Mouse (Mus musculus) embryo, embryonic 11 days (tissue): ENCODE measurements around the gene C87436.
A peak's percentile ranks its signal among the peaks of the same experiment; 100 is the strongest.
"Not testable (repeated sequence)": the region's sequence is repeated elsewhere in the genome, so short reads cannot be mapped to it uniquely, and the experiment has no call there.

ENCODE experiments used
- DNase-seq: peaks from one replicate; pipeline ENCODE4 v3.0.0-alpha.2; 2015

The C87436 gene

DNA sequence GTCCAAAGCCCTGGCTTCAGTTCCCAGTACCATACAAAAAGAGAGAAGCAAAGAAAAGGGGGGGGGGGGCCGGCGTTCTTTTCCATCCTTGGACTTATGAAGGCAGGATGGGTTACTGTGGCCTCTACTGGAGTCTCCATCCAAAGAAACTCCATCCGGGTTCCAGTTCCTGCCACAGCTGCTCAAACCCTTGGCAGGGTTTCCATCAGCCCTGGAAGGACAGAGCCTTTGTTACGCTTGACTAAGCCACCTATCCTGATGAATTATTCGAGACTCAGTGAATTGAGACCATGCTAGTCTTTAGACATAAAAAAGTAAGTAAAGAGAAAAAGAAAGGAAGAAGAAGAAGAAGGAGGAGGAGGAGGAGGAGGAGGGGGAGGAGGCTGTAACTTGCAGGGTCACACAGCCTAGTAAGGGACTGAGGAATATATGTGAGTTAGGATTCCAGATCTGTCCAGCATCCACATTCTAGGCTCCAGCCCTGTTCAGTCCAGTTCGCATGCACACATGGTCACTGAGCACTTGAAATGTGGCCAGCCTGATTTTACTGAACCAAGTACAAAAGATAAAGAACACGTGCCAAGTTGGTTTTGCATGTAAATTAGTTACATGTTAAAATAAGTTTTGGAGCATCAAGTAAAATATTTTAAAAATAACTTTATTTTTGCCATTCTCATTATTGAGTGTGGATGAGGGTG lies 47.9 kb downstream of the C87436 start:
- DNase-seq = no peak

DNA sequence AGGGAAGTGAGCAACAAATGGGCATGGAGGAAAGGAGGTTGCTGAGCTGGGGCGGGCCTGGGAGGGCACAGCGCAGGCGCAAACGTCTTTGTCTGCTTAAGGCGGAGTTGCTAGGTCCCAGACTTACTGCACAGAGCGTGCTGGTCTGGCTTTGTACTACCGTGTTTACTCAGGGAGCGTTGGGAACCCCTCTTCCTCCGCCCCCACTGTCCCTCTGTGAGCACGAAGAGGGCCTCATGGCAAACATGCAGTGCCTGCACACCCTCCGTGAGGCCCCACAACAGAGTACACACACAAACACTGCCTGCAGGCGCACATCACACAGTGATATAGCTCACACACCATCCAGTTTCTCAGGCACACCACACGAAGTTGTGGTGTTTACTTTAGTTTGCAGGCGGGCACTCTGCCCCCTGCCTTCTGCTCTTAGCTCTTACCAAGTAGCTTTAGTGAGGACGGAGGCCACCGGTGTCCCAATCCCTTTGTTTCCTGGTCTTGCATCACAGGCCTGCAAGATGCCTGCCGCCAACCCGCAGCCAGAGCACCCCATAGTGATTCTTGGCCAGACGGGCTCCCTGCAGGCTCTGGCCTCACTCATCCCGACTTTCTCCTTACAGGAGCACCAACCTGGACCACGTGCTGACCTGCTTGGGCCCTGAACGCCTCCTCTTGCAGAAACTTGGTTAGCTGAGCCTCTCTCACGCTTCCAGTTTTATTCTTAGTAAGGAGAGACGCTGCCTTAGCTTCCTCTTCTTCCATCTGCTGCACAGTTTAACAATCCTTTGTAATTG lies 49.4 kb downstream of the C87436 start:
- peak; percentile 90 for DNase-seq

DNA sequence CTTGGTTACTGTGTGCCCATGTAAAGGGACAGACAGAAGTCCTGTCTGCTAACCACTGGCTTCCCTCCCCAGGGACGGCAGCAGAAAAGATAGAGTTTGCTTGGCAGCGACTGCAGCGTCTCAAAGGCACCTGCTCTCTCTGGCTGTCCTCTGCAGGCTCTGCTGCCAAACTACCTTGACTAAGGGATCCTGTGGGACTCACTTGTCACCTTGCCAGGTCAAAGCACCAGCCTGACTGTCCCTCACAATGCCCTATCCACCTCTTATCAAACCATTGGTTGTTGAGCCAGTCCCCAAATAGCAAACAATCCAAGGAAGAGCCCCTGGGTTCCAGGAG lies 49.9 kb downstream of the C87436 start:
- DNase-seq = no peak

GRCm38 (mm10) chr6:86489945-86490344 lies 51.8 kb downstream of the C87436 start:
- DNase-seq = no peak

- DNase-seq = not testable (repeated sequence)
These were observed 52.2 kb downstream of the C87436 start for GRCm38 (mm10) chr6:86490413-86490812.

DNA sequence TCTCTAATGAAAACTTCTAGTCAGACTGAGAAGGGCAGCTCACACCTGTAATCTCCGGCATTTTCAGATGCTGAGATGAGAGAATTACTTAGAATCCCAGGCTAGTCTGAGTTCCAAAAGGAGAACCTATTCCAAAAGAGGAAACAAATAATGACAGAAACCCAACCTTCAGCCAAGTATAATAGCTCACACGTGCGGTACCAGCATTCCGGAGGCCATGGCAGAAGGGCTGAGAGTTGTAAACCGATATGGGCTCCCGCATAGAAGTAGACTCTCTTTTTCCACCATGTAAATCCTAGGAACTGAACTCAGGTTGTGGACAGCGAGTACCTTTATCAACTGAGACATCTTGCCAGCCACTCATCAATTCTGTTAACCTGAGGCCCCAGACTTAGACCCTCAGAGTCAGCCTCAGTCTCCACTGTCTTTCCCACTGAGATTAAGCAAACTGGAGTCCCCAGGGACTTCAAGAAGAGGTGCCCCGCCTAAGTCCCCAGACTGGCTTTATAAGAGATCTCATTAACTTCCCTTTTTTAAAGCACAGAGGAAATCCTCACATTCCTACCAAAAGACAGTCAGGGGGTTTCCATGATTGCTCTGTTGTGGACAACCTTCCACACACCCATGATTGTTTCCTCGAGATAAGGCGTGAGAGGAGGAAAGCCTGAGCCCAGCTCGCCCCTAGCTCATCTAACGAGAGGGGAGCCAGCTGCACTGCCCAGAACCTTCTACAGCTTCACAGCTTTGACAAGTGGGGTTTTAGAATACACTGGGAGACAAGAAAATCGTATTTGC lies 55.5 kb downstream of the C87436 start:
- DNase-seq = no peak

DNA sequence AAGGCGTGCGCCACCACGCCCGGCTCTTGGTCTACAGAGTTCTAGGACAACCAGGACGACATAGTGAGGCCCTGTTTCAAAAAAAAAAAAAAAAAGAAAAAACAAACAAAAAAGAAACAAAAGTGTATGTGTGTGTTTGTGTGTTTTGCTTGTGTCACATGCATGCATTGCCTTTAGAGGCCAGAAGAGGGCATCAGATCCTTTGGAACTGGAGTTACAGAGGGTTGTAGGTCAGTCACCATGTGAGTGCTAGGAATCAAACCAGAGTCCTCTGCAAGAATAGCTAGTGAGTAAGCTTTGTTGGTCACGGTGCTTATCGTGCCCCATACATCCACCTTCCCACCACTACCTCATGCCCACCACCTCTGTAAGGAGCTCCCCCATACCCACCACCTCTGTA lies 56.6 kb downstream of the C87436 start:
- no peak for DNase-seq

DNA sequence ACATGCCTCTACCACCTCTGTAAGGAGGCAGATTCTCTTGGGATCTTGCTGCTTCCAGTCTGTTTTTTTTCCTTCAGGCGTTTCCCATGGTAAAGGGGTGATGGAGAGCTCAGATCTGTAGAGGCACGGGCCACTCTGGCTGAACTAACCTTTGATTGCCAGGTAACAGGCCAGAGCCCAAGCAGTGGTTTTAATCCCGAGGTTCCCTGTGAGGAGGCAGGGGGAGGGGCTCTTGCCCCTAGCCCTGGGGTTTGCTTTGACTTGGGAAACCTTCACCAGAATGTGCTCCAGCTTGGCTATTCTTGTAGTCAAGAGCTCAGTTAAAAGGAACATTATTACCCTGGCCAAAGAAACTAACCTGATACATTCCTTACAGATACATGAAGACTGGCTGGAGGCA lies 57.5 kb downstream of the C87436 start:
- no peak for DNase-seq

DNA sequence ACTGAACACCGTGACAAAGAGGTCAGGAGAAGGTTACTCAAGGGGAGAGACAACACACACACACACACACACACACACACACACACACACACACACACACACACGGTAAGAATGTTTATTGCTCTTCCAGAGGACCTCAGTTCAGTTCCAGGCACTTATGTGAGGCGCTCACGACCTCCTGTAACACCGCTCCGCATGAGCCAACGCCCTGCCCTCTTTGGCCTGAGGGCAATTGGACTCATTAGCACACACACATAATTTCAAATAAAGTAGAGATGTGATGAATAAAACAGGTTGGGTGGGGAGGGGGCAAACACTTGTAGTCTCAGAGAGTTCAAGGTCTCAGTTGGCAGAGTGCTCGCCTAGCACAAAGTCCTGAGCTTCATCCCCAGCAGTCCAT lies 58.0 kb downstream of the C87436 start:
- no peak for DNase-seq

- no peak for DNase-seq
These were observed 58.4 kb downstream of the C87436 start for GRCm38 (mm10) chr6:86496585-86496984.

DNA sequence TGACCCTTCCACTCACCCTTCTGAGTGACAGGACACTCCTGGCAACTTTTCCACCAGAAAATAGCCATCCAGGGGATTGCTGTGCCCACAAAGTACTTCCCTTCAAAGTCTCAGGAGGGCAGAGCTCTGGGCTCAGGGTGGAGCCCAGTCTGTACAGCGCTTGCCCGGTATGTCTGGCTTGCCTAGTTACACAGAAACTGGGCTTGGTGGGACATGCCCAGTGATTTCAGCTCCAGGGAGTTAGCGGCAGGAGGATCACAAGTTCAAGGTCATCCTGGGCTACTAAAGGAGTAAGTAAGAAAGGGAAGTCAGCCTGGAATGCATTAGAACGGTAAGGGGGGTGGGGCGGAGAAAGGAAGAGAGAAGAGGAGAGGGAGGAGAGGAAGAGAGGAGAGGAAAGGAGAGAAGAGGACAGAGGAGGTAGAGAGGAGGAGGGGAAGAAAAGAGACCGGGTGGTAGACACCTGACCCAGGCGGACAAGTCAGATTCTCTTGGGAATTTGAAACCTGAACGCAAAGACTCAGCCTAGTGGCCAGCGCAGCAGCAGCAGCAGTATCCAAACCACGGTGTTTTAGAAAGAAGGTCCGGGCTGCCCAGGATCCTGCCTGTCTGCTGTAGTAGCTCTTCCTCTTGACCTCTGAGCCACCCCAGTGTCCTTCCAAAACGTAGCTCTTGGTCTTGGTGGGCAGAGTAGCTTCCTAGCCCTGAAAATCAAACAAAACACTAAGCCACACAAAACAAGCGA lies 59.1 kb downstream of the C87436 start:
- DNase-seq = peak; percentile 67

DNA sequence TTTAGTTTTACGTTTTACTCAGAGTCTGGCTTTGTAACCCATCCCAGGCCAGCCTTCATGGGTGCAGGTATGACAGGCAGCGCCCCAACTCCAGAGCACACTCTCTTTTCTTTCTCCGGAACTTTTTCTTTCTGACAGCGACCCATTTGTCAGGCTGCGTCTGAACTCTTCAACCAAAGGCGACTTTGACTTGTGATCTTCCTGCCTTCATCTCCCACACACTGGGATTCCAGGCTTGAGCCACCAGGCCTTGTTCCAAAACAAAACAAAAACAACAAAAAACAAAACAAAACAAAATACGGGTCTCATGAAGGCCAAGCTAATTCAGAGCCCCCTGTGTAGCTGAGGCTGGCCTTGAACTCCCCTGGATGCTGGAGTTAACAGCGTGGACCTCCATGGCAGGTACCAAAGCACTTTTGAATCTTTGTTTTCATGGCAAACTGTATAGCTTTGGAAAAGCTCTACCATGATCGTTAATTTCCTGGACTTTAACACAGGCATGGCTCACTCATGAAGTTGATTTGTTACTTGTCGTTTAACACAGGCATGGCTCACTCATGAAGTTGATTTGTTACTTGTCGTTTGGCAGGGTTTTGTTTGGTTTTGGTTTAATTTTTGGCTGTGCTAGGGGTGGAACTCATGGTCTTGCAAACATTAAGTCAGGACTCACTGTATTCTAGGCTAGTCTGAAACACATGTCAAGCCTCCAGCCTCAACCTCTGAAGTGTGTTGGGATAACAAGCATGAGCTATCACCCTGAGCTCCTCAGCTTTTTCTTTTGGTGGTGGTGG lies 60.0 kb downstream of the C87436 start:
- DNase-seq = no peak

GRCm38 (mm10) chr6:86499571-86500109 lies 61.5 kb downstream of the C87436 start:
- no peak for DNase-seq

- DNase-seq = no peak
These were observed 65.3 kb downstream of the C87436 start for GRCm38 (mm10) chr6:86503513-86503912.

GRCm38 (mm10) chr6:86505671-86506070 lies 67.5 kb downstream of the C87436 start:
- DNase-seq = no peak

GRCm38 (mm10) chr6:86506309-86506708 lies 68.1 kb downstream of the C87436 start:
- DNase-seq = no peak

DNA sequence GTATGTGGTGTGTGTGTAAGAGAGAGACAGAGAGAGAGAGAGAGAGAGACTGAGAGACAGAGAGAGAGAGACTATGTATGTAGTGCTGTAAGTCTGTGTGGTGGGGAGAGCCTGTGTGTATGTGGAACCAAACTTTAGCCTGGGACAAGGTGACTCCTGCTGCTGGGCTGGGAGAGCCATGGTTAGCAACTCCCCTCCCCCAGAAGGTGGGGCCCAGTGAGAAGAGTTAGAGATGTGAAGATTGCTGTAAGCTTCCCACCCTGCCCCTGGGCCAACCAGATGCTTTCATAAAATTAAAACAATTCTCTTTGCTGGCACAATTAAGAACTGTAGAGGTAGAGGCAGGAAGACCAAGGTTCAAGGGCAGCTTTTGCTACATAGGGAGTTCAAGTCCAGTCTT lies 68.9 kb downstream of the C87436 start:
- no peak for DNase-seq

DNA sequence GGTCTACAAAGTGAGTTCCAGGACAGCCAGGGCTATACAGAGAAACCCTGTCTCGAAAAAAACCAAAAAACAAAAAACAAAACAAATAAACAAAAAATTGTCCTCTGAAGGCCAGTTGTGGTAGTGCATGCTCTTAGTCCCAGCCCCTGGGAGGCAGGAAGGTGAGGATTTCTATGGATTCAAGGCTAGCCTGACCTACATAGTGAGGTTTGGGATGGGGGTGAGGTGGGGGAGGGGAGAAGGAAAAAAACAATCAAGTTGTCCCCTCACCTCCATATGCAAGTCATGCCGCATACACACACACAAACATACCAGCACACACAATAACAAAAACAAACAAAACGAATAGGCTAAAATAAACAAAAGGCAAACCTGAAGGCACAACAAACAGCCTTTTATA lies 70.6 kb downstream of the C87436 start:
- DNase-seq = no peak

GRCm38 (mm10) chr6:86509194-86509865 lies 71.2 kb downstream of the C87436 start:
- no peak for DNase-seq

- DNase-seq = no peak
These were observed 71.7 kb downstream of the C87436 start for GRCm38 (mm10) chr6:86509866-86510200.

- DNase-seq = no peak
These were observed 72.8 kb downstream of the C87436 start for GRCm38 (mm10) chr6:86510979-86511378.
